Mouse (Mus musculus) kidney, postnatal 0 days (tissue): ENCODE data around the gene Olfr156. TPM values are rescaled to one million over a fixed set of nuclear protein-coding genes. Genes with fewer than 3 reads are reported as not detected.

Source experiments
- ATAC-seq: fragments of 200-750 bp; cut with Nextera tagmentation; replicated peaks from 2 replicates; pipeline ENCODE4 v1.8.0; 2017; ENCODE audit warnings: low read depth, moderate number of reproducible peaks, moderate TSS enrichment, moderate library complexity; ENCODE audit not compliant: low FRiP score
- DNase-seq: peaks from one replicate; pipeline ENCODE4 v3.0.0-alpha.2; 2016; ENCODE audit warnings: low spot score
- H3K27ac ChIP-seq: fragments of 300-500 bp; sonication (generic); 2 replicates; pipeline ENCODE4 v1.5.1; 2014; ENCODE audit warnings: mild to moderate bottlenecking
- H3K27me3 ChIP-seq: fragments of 300-500 bp; sonication (generic); 2 replicates; pipeline ENCODE4 v1.6.1; 2014; ENCODE audit warnings: low read length, mixed read lengths; ENCODE audit not compliant: insufficient read depth
- H3K36me3 ChIP-seq: fragments of 300-500 bp; sonication (generic); 2 replicates; pipeline ENCODE4 v1.6.1; 2014; ENCODE audit warnings: low read length, mixed read lengths; ENCODE audit not compliant: insufficient read depth
- H3K4me1 ChIP-seq: fragments of 300-500 bp; sonication (generic); replicated peaks from 2 replicates; pipeline ENCODE4 v1.6.1; 2014; ENCODE audit warnings: antibody characterized with exemption, low read length, mixed read lengths; ENCODE audit not compliant: insufficient read depth
- H3K4me2 ChIP-seq: fragments of 300-500 bp; sonication (generic); 2 replicates; pipeline ENCODE4 v1.6.1; 2014; ENCODE audit warnings: mild to moderate bottlenecking, low read length, moderate library complexity, mixed read lengths
- H3K4me3 ChIP-seq: fragments of 300-500 bp; sonication (generic); replicated peaks from 2 replicates; pipeline ENCODE4 v1.5.1; 2014; ENCODE audit warnings: low read depth, low read length
- H3K9ac ChIP-seq: fragments of 300-500 bp; sonication (generic); 2 replicates; pipeline ENCODE4 v1.6.1; 2014; ENCODE audit warnings: low read depth, low read length
- H3K9me3 ChIP-seq: fragments of 300-500 bp; sonication (generic); replicated peaks from 2 replicates; pipeline ENCODE4 v1.6.1; 2016; ENCODE audit warnings: low read length, inconsistent platforms, mixed read lengths
- CTCF ChIP-seq: IDR thresholded peaks from 2 replicates; pipeline ENCODE4 v1.5.1; 2016; ENCODE audit warnings: antibody characterized with exemption, low read depth, mild to moderate bottlenecking, moderate library complexity
- WGBS: fragments of 180-500 bp; shearing (Covaris S2); extraction: QIAGEN DNeasy Blood & Tissue Kit; methylation state at CpG from one replicate; pipeline ENCODE4 v1.1.7; 2014; 5-methylcytosine and 5-hydroxymethylcytosine counted together
- polyA plus RNA-seq: library from polyadenylated mRNA; unstranded; fragments of >200 nt; fragmentation: Nextera tagmentation; extraction: Ambion mirVana; gene quantifications from 2 replicates; pipeline ENCODE4 v1.2.1, GENCODE M21; 2015

The Olfr156 gene
- polyA plus RNA-seq, 1 experiment from 2014 or later, result not detected

DNA sequence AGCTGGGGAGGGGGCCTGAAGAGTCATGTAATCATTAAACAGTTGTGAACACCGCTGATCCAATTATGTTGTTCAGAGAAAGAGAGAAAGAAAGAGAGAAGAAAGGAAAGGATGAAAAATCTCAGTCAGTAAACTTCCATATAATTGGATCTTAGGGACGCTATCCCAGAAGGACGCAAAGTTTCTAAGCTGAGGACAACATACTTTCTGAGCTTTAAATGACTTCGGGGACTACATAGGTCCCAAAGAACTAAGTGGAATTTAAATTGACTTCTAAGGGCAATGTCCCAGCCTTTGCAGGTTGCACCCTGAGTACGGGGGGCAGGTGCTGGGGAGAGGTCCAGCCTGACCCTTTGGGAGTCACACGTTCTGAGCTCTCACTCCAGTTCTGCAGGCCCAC, 27.6 kb upstream of the Olfr156 start, which contains the start of gene Olfr155:
Gene Olfr155 (plus strand): TSS at position 301 of the 400 bp plus-strand sequence.
- DNase-seq (no peak), ATAC-seq (no peak)
- H3K9ac ChIP-seq, result no peak within 1 kb of the TSS
- no peaks in the 10 kb centered on the region for H3K4me1 ChIP-seq
- no peak for TF ChIP-seq CTCF
- H3K9me3 ChIP-seq, result no peaks in the 10 kb centered on the region
- 86% methylated on average over 6 of the region's 6 CpGs for WGBS
- no peak within 1 kb of the TSS for H3K4me2 ChIP-seq
- no peak within 1 kb of the TSS for H3K4me3 ChIP-seq
- H3K36me3 ChIP-seq, result no peaks in the 10 kb centered on the region
- H3K27me3 ChIP-seq, result no peaks in the 10 kb centered on the region
- H3K27ac ChIP-seq, result no peak within 1 kb of the TSS

DNA sequence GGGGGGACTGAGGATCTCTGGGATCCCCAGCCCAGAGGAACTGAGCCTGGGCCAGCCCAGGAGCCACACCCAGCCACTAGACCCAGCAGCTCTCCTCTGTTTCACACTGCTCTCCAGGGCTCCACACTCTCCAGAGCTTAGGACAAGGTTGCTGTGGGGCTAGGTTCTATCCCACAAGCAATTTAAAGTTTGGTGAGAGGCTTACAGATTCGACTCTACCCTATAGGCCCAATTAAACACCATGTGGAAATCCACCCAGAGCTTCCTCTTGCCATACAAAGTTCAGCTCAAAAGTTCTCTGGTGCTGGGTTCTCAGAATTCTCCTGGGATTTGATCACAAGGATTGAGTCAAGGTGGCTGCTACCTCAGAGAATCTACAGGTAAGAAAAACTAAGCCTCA, 16.4 kb upstream of the Olfr156 start, which contains the start of gene Olfr157:
Gene Olfr157 (minus strand): TSS at position 101 of the 400 bp plus-strand sequence.
- H3K4me2 ChIP-seq, result no peak within 1 kb of the TSS
- ATAC-seq, result no peak
- no peaks in the 10 kb centered on the region for H3K36me3 ChIP-seq

DNA sequence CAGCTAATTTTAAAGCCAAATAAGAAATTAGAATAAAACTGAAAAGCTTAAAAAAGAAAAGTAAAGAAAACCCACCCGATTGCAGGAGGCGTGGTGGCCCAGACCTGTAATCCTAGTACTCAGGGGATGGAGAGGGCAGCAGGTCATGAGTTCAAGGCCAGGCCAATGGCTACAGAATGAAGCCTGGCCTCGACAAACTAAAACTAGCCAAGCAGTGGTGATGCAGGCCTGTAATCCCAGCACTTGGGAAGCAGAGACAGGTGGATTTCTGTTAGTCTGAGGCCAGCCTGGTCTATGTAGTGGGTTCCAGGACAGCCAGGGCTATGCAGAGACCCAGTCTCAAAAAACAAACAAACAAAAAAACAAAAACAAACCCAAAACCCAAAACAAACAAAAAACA, 14.6 kb upstream of the Olfr156 start:
- Histone ChIP-seq H3K9me3 (no peaks in the 10 kb centered on the region), H3K9ac (no peak overlapping the region), H3K4me1 (no peaks in the 10 kb centered on the region), H3K4me2 (no peak overlapping the region), H3K36me3 (no peaks in the 10 kb centered on the region), H3K27ac (no peak overlapping the region), H3K4me3 (no peak overlapping the region), H3K27me3 (no peaks in the 10 kb centered on the region)
- no peak for TF ChIP-seq CTCF
- DNase-seq (no peak), ATAC-seq (no peak)
- WGBS, result 54% methylated on average over 3 of the region's 3 CpGs

More for the DNA sequence above, 16.4 kb upstream of the Olfr156 start, which contains the start of gene Olfr157:
- TF ChIP-seq CTCF, result no peak
- no peaks in the 10 kb centered on the region for H3K4me1 ChIP-seq
- H3K27me3 ChIP-seq, result no peaks in the 10 kb centered on the region
- no peak within 1 kb of the TSS for H3K27ac ChIP-seq
- no peak for DNase-seq
- 64% methylated on average over 1 of the region's 1 CpGs for WGBS
- H3K9ac ChIP-seq, result no peak within 1 kb of the TSS
- H3K9me3 ChIP-seq, result no peaks in the 10 kb centered on the region; the same call in 1 of the 2 replicates
- H3K4me3 ChIP-seq, result no peak within 1 kb of the TSS

DNA sequence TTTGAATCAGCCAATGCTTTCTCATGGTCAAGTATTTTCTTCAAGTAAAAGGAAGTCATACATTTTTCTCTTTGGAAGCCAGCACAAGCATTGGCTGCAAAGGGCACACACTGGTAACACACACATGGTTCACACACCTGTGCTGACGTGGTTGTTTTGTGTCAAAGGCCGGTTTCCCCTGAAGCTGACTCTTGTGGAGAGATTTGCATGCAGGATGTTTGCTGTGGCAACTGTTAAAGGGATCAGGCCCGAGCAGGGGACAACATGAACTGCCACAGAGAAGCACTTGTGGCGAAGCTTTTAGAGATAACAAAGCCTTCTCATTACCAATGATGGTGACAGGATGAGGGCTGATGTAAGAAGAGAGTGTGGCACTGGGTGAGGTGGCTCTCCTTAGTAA, 11.1 kb upstream of the Olfr156 start:
- no peak for TF ChIP-seq CTCF
- H3K4me2 ChIP-seq, result no peak overlapping the region
- H3K4me3 ChIP-seq, result no peak overlapping the region
- no peak overlapping the region for H3K9ac ChIP-seq
- H3K9me3 ChIP-seq, result no peaks in the 10 kb centered on the region
- no peaks in the 10 kb centered on the region for H3K4me1 ChIP-seq
- ATAC-seq (no peak), DNase-seq (no peak)
- H3K27me3 ChIP-seq, result no peaks in the 10 kb centered on the region
- 73% methylated on average over 4 of the region's 4 CpGs for WGBS
- no peaks in the 10 kb centered on the region for H3K36me3 ChIP-seq
- H3K27ac ChIP-seq, result no peak overlapping the region

DNA sequence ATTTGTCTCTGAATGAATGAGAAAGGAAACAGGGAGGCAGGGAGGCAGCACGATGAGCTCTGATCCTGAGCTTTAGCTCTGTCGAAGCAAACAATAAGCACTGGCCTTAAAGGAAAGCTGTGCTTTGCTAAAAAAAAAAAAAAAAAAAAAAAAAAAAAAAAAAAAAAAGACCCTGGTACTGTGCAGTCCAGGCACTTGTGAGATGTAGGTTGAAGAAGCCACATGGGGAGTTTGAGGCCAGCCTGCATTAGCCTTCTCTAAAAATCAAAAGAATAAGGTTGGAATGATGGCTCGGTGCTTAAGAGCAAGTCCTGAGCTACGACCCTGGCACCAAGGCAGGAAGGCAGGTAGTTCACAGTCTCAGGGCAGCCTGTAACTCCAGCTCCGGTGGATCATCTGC, 10.1 kb upstream of the Olfr156 start:
- no peaks in the 10 kb centered on the region for H3K4me1 ChIP-seq
- H3K27me3 ChIP-seq, result no peaks in the 10 kb centered on the region
- no peak overlapping the region for H3K4me2 ChIP-seq
- H3K9me3 ChIP-seq, result no peaks in the 10 kb centered on the region
- H3K36me3 ChIP-seq, result no peaks in the 10 kb centered on the region
- no peak overlapping the region for H3K27ac ChIP-seq
- no peak for TF ChIP-seq CTCF
- DNase-seq (no peak), ATAC-seq (no peak)
- no peak overlapping the region for H3K4me3 ChIP-seq
- no peak overlapping the region for H3K9ac ChIP-seq
- WGBS, result 78% methylated on average over 5 of the region's 5 CpGs

DNA sequence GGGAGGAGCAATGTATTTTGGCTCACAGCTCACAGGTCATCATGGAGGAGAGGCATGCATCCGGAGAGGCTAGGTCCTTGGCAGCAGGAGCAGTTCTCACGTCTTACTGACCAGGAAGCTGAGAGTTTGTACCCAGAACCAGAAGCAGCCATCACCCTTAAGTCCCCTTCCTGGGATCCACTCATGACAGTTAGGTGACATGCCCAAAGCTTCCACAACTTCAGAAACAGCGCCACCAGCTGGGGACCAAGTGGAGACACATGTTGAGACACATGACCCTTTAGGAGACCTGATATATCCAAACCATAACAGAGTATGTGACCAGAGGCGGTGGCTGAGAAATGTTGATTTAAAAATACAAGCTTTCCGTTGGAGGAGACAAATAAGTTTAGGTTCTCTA, 8.3 kb upstream of the Olfr156 start:
- no peak overlapping the region for H3K9ac ChIP-seq
- 72% methylated on average over 5 of the region's 5 CpGs for WGBS
- no peaks in the 10 kb centered on the region for H3K4me1 ChIP-seq
- TF ChIP-seq CTCF, result peak; percentile 19; the same call in 1 of the 2 replicates
- no peak overlapping the region for H3K27ac ChIP-seq
- H3K4me3 ChIP-seq, result no peak overlapping the region
- no peaks in the 10 kb centered on the region for H3K9me3 ChIP-seq
- no peak overlapping the region for H3K4me2 ChIP-seq
- H3K36me3 ChIP-seq, result no peaks in the 10 kb centered on the region
- no peaks in the 10 kb centered on the region for H3K27me3 ChIP-seq
- ATAC-seq (no peak), DNase-seq (no peak)

DNA sequence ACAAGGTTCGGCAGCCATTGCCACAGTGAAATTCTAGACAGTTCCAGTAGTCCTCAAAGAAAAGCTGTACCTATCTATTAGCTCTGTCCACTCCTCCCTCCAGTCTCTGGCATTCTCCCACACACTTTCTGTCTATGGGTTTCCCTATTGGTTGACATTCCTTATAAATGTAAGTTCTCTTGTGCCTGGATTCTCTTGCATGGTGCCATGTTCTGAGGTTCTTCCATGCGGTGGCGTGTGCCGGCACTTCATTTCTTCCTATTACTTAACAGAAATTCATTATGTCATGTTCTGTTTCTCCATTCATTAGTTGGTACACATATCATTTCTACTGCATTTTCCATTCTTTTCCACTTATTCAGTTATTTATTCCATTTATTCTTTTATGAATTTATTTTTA, 5.1 kb upstream of the Olfr156 start:
- no peaks in the 10 kb centered on the region for H3K9me3 ChIP-seq
- no peak for ATAC-seq
- peak; percentile 23 for DNase-seq
- no peak overlapping the region for H3K4me2 ChIP-seq
- no peak overlapping the region for H3K4me3 ChIP-seq
- 83% methylated on average over 4 of the region's 4 CpGs for WGBS
- H3K27ac ChIP-seq, result no peak overlapping the region
- no peak overlapping the region for H3K9ac ChIP-seq
- H3K27me3 ChIP-seq, result no peaks in the 10 kb centered on the region
- TF ChIP-seq CTCF, result no peak
- H3K36me3 ChIP-seq, result no peaks in the 10 kb centered on the region
- H3K4me1 ChIP-seq, result no peaks in the 10 kb centered on the region
